Mouse (Mus musculus): Measurements from ENCODE around the gene Gm14569.
A peak's percentile ranks its signal among the peaks of the same experiment; 100 is the strongest.

Gm14569 gene

DNA sequence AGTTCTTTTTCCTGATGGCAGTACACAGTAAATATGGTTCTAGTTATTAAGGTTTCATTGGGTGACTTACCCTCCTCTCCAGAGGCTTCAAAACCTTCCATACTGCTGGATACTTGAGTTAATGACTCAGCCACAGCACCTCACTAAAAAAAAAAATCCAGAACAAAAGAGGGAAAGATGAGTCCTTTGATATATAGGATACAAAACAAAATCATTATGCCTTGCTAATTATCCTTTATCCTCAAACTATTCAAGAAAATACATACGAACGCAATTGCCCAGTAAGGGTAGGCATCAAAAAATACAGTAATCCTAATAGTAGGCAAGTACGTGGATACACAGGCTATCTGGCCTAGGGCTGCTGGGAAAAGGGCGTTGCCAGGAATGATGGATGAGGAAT lies at the start of gene Gm14569:
Gene Gm14569, minus strand, starts transcription at position 101 of the 400 bp plus-strand sequence.
- DNase-seq = no peak

DNA sequence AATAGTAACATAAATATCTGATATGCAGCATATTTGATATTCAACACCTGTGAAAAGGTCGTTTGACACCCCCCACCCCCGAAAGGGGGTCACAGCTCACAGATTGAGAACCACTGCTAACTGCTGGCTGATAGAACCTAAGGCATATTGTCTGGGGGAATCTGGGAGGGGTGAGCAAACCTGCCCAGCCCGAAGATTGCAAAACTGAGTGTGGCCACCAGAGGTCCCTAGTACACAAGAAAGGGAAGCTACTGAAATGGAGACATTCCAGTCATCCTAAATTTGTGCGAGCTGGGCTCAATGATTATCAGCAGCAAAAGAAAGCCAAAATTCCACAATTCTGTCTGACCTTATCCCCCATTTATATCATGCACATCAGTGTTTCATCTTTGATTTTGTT lies 42.9 kb upstream of the Gm14569 start:
- DNase-seq = peak; percentile 55

DNA sequence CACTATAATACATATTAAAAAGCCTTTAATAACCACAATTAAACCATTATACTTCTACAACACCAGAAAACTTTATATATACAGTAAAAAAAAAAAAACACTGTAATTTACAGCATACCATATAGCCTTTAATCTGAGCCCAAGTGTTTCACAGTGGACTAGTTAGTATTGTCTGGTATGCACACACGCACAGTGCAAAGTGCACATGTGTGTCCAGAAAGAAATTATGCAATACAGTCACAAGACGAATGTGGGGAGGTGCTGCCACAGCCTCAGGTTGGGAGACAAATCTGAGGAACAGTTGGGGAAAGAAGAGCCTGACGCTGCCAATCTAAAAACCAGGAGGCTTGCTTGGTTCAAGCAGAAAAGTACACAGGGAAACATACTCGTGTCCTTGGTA lies 42.1 kb upstream of the Gm14569 start:
- no peak for DNase-seq

GRCm38 (mm10) chrX:36530251-36530650 lies 38.6 kb upstream of the Gm14569 start:
- DNase-seq = no peak

DNA sequence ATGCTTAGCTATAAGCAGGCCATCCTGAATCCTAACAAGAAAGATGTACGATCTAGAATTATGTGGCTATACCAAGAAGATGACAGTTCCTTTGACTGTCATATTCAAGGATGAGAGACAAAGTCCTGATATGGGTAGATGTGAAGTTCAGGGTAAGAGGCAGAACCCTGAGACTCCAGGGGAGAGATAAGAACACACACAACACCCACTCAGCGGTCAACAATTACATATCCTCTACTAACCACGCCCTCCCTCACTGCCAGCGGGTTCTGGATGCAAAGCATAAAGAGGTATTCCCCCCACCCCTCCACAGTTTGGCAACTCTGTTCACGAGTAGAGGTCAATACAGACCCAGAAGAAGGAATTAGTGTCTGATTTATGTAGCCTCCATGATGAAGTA lies 32.1 kb upstream of the Gm14569 start:
- DNase-seq = no peak

DNA sequence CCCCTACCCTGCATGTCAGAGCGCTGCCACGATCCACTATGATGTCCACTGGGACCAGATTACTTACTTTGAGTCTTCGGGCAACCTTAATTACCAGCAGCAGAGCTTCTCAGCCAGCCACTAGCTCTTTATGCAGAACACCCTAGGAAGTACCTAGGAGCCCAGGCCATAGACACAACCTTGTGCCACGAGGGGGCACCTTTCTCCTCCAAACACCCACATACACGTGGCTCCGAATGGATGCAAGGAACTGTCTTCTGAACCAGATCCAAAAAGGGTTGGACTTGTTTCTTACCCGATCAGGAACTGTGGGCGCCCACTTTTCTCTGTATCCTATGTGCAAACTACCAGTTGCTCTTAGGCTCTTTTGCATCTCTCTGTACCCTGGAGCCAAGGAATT lies 22.1 kb upstream of the Gm14569 start:
- no peak for DNase-seq

DNA sequence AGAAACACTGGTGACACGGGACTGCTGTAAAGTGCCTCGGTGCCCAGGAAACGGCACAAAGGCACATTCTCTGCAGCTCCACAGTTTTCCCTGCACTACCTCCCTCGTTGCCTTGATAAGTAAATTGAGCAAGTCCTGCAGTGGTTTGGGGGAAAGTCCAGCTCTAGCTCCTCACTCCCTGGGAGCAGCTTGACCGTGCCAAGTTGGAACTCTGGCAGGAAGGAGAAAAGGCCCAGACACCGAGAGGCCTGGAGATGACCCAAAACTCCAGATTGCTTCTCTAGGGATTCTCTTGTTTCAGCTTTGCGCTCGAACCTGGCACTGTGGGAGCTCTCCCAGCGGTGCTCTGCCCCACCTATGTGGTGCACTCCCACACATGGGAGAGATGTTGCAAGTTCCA lies 21.6 kb upstream of the Gm14569 start:
- no peak for DNase-seq

DNA sequence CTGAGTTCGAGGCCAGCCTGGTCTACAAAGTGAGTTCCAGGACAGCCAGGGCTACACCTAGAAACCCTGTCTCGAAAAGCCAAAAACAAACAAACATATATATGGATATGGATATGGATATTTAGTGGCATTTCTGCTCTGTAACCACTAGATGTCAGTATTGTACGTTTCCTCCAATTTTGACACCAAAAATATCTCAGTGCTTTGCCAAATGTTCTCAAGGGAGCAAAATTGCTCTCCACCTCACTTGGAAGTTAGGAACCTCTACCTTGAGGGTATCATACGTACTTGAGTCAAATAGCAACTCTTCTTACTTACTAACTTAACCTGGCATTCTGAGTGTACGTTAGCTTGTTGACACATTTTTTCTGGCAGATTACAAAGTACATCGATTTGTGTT lies 15.2 kb upstream of the Gm14569 start:
- no peak for DNase-seq

DNA sequence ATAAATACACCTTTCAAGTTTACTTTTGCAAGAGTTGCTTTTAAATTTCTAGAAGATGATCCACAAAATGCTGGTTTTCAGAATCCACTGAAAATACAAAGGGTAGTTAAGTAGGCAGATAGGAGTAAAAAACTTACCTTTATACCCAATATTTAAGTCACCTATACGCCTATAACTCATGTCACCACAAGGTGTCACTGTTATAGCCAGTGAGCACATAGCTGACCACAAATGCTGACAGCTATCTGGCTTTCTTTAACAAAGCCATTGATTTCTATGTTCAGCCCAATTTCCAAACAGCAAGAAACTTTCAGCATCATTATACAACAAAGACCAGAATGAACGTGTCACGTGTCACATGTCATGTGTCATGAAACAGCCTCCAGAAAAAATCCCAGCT lies 2.1 kb downstream of the Gm14569 start:
- DNase-seq = no peak

DNA sequence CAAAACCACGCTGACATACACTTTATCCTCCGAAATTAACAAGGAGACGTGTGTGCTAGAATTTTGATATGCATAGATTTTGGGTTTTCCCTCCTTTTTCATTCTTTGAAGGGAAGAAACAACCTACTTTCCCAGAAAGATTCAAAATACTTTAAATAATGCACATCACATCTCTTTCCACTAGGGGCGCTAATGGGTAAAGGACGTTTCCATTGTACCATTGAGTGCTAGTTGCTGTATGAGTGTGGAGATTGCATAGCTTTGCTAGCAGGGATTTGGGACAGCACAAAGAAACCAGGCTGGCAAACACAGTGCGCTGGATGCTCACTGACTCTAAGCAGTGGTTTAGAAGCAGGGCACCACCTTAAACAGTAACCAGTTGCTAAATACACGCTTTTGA lies 3.6 kb downstream of the Gm14569 start:
- DNase-seq = no peak

- DNase-seq = no peak
Measured at GRCm38 (mm10) chrX:36474873-36475272, 16.8 kb downstream of the Gm14569 start.

- no peak for DNase-seq
Measured at GRCm38 (mm10) chrX:36474103-36474751, 17.4 kb downstream of the Gm14569 start.

DNA sequence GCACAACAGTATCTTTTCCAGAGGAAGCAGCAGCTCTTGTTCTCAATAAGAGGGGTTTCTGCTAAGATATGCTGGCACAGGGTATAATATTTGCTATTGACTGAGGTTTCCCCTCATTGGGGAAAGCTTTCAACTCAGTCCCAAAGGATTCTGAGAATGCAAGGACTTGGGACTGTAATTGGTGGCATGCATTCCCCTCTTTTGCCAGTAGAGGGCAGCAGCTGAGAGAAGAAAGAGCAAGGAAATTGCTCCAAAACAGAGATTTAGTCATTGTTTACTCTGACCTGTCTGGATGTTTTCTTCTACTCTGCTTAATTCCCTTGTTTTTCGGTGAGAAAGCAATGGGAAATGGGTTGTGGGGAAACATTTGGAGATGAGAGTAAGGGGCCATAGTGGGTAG lies 35.6 kb downstream of the Gm14569 start:
- DNase-seq = no peak

GRCm38 (mm10) chrX:36437932-36438331 lies 53.7 kb downstream of the Gm14569 start:
- DNase-seq = no peak

DNA sequence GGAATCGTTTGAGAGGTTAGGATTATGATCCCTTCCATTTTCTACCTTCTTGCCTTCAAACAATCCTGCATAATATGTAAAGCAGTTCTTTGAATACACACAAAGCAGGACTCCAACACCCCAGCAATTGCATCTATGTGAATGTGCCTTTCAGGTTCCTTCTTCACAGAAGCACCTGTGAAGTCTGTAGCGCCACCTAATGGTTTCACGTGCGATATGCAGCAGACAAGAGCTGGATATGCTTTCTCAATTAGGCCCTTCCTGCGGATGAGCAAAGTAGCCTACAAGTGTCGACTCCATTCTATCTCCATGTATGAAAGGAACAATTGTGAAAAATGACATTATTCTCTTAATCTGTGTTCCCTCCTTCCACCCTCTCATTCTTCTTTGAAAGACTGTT lies 56.6 kb downstream of the Gm14569 start:
- no peak for DNase-seq

- peak; percentile 2 for DNase-seq
Measured at GRCm38 (mm10) chrX:36419153-36419552, 72.5 kb downstream of the Gm14569 start.

GRCm38 (mm10) chrX:36402316-36402715 lies 89.3 kb downstream of the Gm14569 start:
- DNase-seq = no peak

DNA sequence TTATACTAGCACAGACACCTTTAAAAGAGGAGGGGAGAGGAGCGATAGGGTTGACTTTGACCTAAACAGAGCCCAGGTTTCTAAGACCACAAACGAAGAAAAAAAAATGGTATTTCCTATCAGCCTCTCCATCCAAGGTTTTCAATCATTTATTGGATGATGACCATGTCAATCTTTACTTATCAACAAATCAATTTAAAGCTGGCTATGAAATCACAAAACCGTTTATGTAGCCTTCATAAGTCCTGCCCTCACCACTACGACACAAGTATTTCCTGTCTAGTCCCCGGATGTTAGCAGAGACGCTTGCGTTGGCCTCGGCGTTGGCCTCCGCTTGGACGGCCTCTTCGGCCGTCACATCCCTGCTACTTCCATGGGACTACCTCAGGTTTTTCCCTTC lies 90.7 kb downstream of the Gm14569 start, which contains the start of gene Gm6268:
Gene Gm6268, plus strand, starts transcription at position 301 of the 400 bp plus-strand sequence.
- DNase-seq = no peak

- DNase-seq = no peak
Measured at GRCm38 (mm10) chrX:36393279-36393678, 98.4 kb downstream of the Gm14569 start.

GRCm38 (mm10) chrX:36392672-36393071 lies 99.0 kb downstream of the Gm14569 start:
- no peak for DNase-seq

DNA sequence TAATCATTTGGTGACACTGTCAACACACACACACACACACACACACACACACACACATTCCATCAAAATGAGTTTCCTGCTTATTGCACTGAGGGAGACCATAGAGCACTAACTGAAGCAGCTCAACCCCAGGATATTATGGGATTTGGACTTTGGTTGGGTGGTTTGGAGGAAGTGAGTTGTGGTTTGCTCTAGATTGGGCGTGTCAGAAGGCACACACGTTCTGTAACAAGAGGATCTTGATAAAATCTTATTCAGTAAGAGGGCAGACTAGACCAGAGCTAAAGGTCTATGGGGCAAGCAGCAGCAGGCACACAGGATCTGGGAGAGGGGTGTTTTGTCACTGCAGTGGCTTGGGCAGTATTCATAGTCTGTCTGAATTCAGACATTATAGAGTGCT lies 101.1 kb downstream of the Gm14569 start:
- DNase-seq = no peak

- peak; percentile 2 for DNase-seq
Measured at GRCm38 (mm10) chrX:36389971-36390370, 101.7 kb downstream of the Gm14569 start.

- DNase-seq = no peak
Measured at GRCm38 (mm10) chrX:36385340-36385739, 106.3 kb downstream of the Gm14569 start.

Measured in cerebellum, adult 9-11 months (tissue).